Mouse (Mus musculus): ENCODE data around the gene Asb13. TPM values are rescaled to one million over a fixed set of nuclear protein-coding genes. Genes with fewer than 3 reads are reported as not detected.

Asb13 gene
- polyA plus RNA-seq, 1 experiment from 2014 or later, result 16.2 TPM

Other genes starting within 250 kb of the Asb13 start
- 435 and 460 TPM in 2 replicates for gene Gdi2, start 96.0 kb upstream of the Asb13 start, polyA plus RNA-seq (2015; fragmentation: Nextera tagmentation; extraction: Ambion mirVana)
- 19.7 and 23.2 TPM in 2 replicates for gene Fam208b, start 22.9 kb upstream of the Asb13 start, polyA plus RNA-seq (2015; fragmentation: Nextera tagmentation; extraction: Ambion mirVana)
- gene Calml3, start 170.3 kb downstream of the Asb13 start, polyA plus RNA-seq (2015; fragmentation: Nextera tagmentation; extraction: Ambion mirVana), result not detected in 2 replicates
- gene Calm4, start 203.7 kb downstream of the Asb13 start, polyA plus RNA-seq (2015; fragmentation: Nextera tagmentation; extraction: Ambion mirVana), result not detected in 2 replicates
- not detected in 2 replicates for gene Calm5, start 220.1 kb downstream of the Asb13 start, polyA plus RNA-seq (2015; fragmentation: Nextera tagmentation; extraction: Ambion mirVana)